ENCODE assay signal across 14 mouse cellular contexts in genomic region chr3:130579501-130579900, GRCm38 (mm10). TPM values are rescaled to one million over a fixed set of nuclear protein-coding genes. Genes with fewer than 3 reads are reported as not detected.
DNase-seq lines count a peak whose midpoint lies in the region; ATAC-seq lines count a peak whose summit lies in the region.
"Had no signal": no experiment of that assay in that cellular context is flagged by ENCODE, and none has a peak within 500 bp of the region (broad histone marks: within the 10 kb centered on the region; RNA-seq: fewer than 3 reads in every experiment).

No protein-coding gene starts in this region.

- 0 out of 2 replicates have a peak, but pooled peaks cover 2% of the 10 kb centered on the region for H3K9me3 ChIP-seq in heart, embryonic 12.5 days (replicated peaks)
- H3K9me3 ChIP-seq in midbrain, embryonic 14.5 days (ENCODE audit: control insufficient read depth, low read length) = no peaks in the 10 kb centered on the region
- H3K9me3 ChIP-seq in midbrain, embryonic 10.5 days (replicated peaks) = no peaks in the 10 kb centered on the region
- H3K9me3 ChIP-seq in limb, embryonic 13.5 days = 0 out of 2 replicates have a peak, but pooled peaks cover 3% of the 10 kb centered on the region

- H3K27ac ChIP-seq in heart, embryonic 12.5 days (ENCODE audit: poor library complexity, severe bottlenecking) = no peak overlapping the region
- H3K27ac ChIP-seq in midbrain, embryonic 14.5 days (replicated peaks; ENCODE audit: low read depth, low read length) = no peak overlapping the region
- no peak overlapping the region for H3K27ac ChIP-seq in midbrain, embryonic 10.5 days (replicated peaks)
- no peak overlapping the region for H3K27ac ChIP-seq in limb, embryonic 13.5 days

- no peak for DNase-seq in heart, adult 11 months
- peak; percentile 64 for DNase-seq in midbrain, embryonic 14.5 days
- DNase-seq in midbrain, embryonic 10.5 days (ENCODE audit: low spot score) = no peak
- DNase-seq in spleen, postnatal 14 days (ENCODE audit: low spot score in 2 of 2) = no peak
- DNase-seq in adipocyte (ENCODE audit: low spot score) = no peak
- DNase-seq: cerebellum, adult 18-20 months; right cerebral cortex, postnatal 4 days; thymus, adult 2 months had no signal

- no peak for ATAC-seq in heart, embryonic 12.5 days (ENCODE audit: insufficient number of reproducible peaks, low FRiP score)
- no peak for ATAC-seq in midbrain, embryonic 14.5 days (ENCODE audit: low FRiP score, low TSS enrichment)
- peak; percentile 67 for ATAC-seq in limb, embryonic 13.5 days (ENCODE audit: low FRiP score, low read depth)
- no peak for ATAC-seq in megakaryocyte progenitor cell, adult 5-6 weeks (replicated peaks; ENCODE audit: poor library complexity)
- ATAC-seq: forebrain, embryonic 16.5 days; intestine, postnatal 0 days had no signal

- H3K4me2 ChIP-seq in heart, embryonic 12.5 days = peak overlapping the region; percentile 47
- no peak overlapping the region for H3K4me2 ChIP-seq in midbrain, embryonic 14.5 days (ENCODE audit: low read length)
- H3K4me2 ChIP-seq in limb, embryonic 13.5 days (replicated peaks) = no peak overlapping the region; the same call in 1 of the 2 replicates

- no peaks in the 10 kb centered on the region for H3K27me3 ChIP-seq in heart, embryonic 12.5 days (replicated peaks)
- H3K27me3 ChIP-seq in midbrain, embryonic 14.5 days (ENCODE audit: control insufficient read depth, insufficient read depth, low read length) = no peaks in the 10 kb centered on the region
- H3K27me3 ChIP-seq in midbrain, embryonic 10.5 days (ENCODE audit: low read depth, poor library complexity, severe bottlenecking) = no peaks in the 10 kb centered on the region
- 0 out of 2 replicates have a peak, but pooled peaks cover 3% of the 10 kb centered on the region for H3K27me3 ChIP-seq in limb, embryonic 13.5 days
- H3K27me3 ChIP-seq: CH12.LX had no signal

- H3K9ac ChIP-seq in heart, embryonic 12.5 days = no peak overlapping the region
- H3K9ac ChIP-seq in midbrain, embryonic 14.5 days (replicated peaks; ENCODE audit: low read length) = no peak overlapping the region
- no peak overlapping the region for H3K9ac ChIP-seq in limb, embryonic 13.5 days

- no peaks in the 10 kb centered on the region for H3K36me3 ChIP-seq in heart, embryonic 12.5 days
- H3K36me3 ChIP-seq in midbrain, embryonic 14.5 days (ENCODE audit: control insufficient read depth, insufficient read depth, low read length) = no peaks in the 10 kb centered on the region
- H3K36me3 ChIP-seq in midbrain, embryonic 10.5 days = no peaks in the 10 kb centered on the region
- H3K36me3 ChIP-seq in limb, embryonic 13.5 days = peaks cover 3% of the 10 kb centered on the region; the same call in 1 of the 2 replicates

- WGBS in heart, embryonic 12.5 days = 46% methylated on average over 17 of the region's 17 CpGs
- 71% methylated on average over 17 of the region's 17 CpGs for WGBS in midbrain, embryonic 14.5 days
- WGBS in midbrain, embryonic 10.5 days = 82% methylated on average over 17 of the region's 17 CpGs
- WGBS in limb, embryonic 13.5 days = 25% methylated on average over 17 of the region's 17 CpGs

- H3K4me1 ChIP-seq in heart, embryonic 12.5 days (replicated peaks) = peaks cover 3% of the 10 kb centered on the region; the same call in 1 of the 2 replicates
- H3K4me1 ChIP-seq in midbrain, embryonic 14.5 days (ENCODE audit: control insufficient read depth, insufficient read depth, low read length) = peaks cover 4% of the 10 kb centered on the region; the same call in 1 of the 2 replicates
- peaks cover 5% of the 10 kb centered on the region; the same call in 1 of the 2 replicates for H3K4me1 ChIP-seq in midbrain, embryonic 10.5 days
- H3K4me1 ChIP-seq in limb, embryonic 13.5 days = peaks cover 19% of the 10 kb centered on the region

- no peak overlapping the region for H3K4me3 ChIP-seq in heart, embryonic 12.5 days
- H3K4me3 ChIP-seq in midbrain, embryonic 14.5 days (replicated peaks; ENCODE audit: low read depth, low read length) = no peak overlapping the region
- no peak overlapping the region for H3K4me3 ChIP-seq in midbrain, embryonic 10.5 days
- no peak overlapping the region for H3K4me3 ChIP-seq in limb, embryonic 13.5 days

RNA-seq across cellular contexts. Expression of gene Etnppl, which starts 37.7 kb away (rescaled TPM):
- polyA plus RNA-seq in heart, embryonic 12.5 days (2016; fragmentation: Nextera tagmentation; extraction: Ambion mirVana) = 0.09 TPM in 1 of 2 replicates, not detected in the other
- not detected in 2 replicates for polyA plus RNA-seq in midbrain, embryonic 14.5 days (2014; fragmentation: Nextera tagmentation; extraction: Ambion mirVana)
- polyA plus RNA-seq in midbrain, embryonic 10.5 days (2016; fragmentation: Nextera tagmentation; extraction: Ambion mirVana) = 0.12 TPM in 1 of 2 replicates, not detected in the other
- polyA plus RNA-seq in limb, embryonic 13.5 days (2015; fragmentation: Nextera tagmentation; extraction: Ambion mirVana) = 0.29 and 0.43 TPM in 2 replicates
- not detected in 2 replicates for total RNA-seq in megakaryocyte progenitor cell, adult 5-6 weeks (2015)
- total RNA-seq in megakaryocyte progenitor cell, adult 5-6 weeks (2017) = not detected in 2 replicates
- total RNA-seq: CH12.LX had no signal
- polyA plus RNA-seq: thymus, adult 2 months had no signal
